In genomic region chr19:4476601-4477257, GRCm38 (mm10) we compare ENCODE assay signal across 8 mouse cellular contexts. TPM values are rescaled to one million over a fixed set of nuclear protein-coding genes. Genes with fewer than 3 reads are reported as not detected.
DNase-seq lines count a peak whose midpoint lies in the region; ATAC-seq and TF ChIP-seq lines count a peak whose summit lies in the region.

No protein-coding gene starts in this region.

- WGBS in forebrain, embryonic 11.5 days, result under 1% methylated on average over 69 of the region's 70 CpGs
- WGBS in hindbrain, embryonic 15.5 days, result under 1% methylated on average over 65 of the region's 70 CpGs
- WGBS in limb, embryonic 11.5 days, result 0% methylated on average over 60 of the region's 70 CpGs

- peaks cover 30% of the 10 kb centered on the region for H3K27me3 ChIP-seq in forebrain, embryonic 11.5 days (ENCODE audit: control insufficient read depth, insufficient read depth, low read length)
- peaks cover 20% of the 10 kb centered on the region for H3K27me3 ChIP-seq in hindbrain, embryonic 15.5 days
- peaks cover 31% of the 10 kb centered on the region for H3K27me3 ChIP-seq in limb, embryonic 11.5 days (ENCODE audit: control insufficient read depth, insufficient read depth, low read length)
- H3K27me3 ChIP-seq in myocyte (ENCODE audit: control insufficient read depth, insufficient read depth, insufficient read length), result no peaks in the 10 kb centered on the region

- H3K36me3 ChIP-seq in forebrain, embryonic 11.5 days (ENCODE audit: control insufficient read depth, insufficient read depth, low read length), result no peaks in the 10 kb centered on the region
- H3K36me3 ChIP-seq in hindbrain, embryonic 15.5 days, result no peaks in the 10 kb centered on the region
- H3K36me3 ChIP-seq in limb, embryonic 11.5 days (ENCODE audit: control insufficient read depth, insufficient read depth, low read length), result no peaks in the 10 kb centered on the region
- H3K36me3 ChIP-seq in myocyte (ENCODE audit: control insufficient read depth, insufficient read depth), result no peaks in the 10 kb centered on the region

- H3K4me1 ChIP-seq in forebrain, embryonic 11.5 days (replicated peaks; ENCODE audit: control insufficient read depth, insufficient read depth, low read length), result peaks cover 5% of the 10 kb centered on the region; the same call in 1 of the 2 replicates
- peaks cover 13% of the 10 kb centered on the region for H3K4me1 ChIP-seq in hindbrain, embryonic 15.5 days (replicated peaks)
- 0 out of 2 replicates have a peak, but pooled peaks cover 3% of the 10 kb centered on the region for H3K4me1 ChIP-seq in limb, embryonic 11.5 days (ENCODE audit: control insufficient read depth, insufficient read depth, low read length)

- no peak overlapping the region for H3K27ac ChIP-seq in forebrain, embryonic 11.5 days (ENCODE audit: low read depth, low read length)
- peak overlapping the region; percentile 48 for H3K27ac ChIP-seq in hindbrain, embryonic 15.5 days (replicated peaks)
- no peak overlapping the region for H3K27ac ChIP-seq in limb, embryonic 11.5 days (replicated peaks; ENCODE audit: low read depth, low read length)

- H3K9me3 ChIP-seq in forebrain, embryonic 11.5 days (ENCODE audit: control insufficient read depth, low read length), result no peaks in the 10 kb centered on the region
- H3K9me3 ChIP-seq in hindbrain, embryonic 15.5 days, result no peaks in the 10 kb centered on the region
- H3K9me3 ChIP-seq in limb, embryonic 11.5 days (ENCODE audit: control insufficient read depth, low read length), result no peaks in the 10 kb centered on the region

- peak overlapping the region; percentile 48 for H3ac ChIP-seq in myocyte (ENCODE audit: control insufficient read depth, insufficient read length)

- H3K79me2 ChIP-seq in myocyte (ENCODE audit: control insufficient read depth, insufficient read depth), result no peaks in the 10 kb centered on the region

- H3K4me2 ChIP-seq in forebrain, embryonic 11.5 days (ENCODE audit: low read depth, low read length, severe bottlenecking), result peak overlapping the region; percentile 75
- peak overlapping the region; percentile 100 for H3K4me2 ChIP-seq in hindbrain, embryonic 15.5 days
- H3K4me2 ChIP-seq in limb, embryonic 11.5 days (ENCODE audit: low read depth, severe bottlenecking), result peak overlapping the region; percentile 92
- H3K4me2 ChIP-seq in myocyte (ENCODE audit: low read depth), result peak overlapping the region; percentile 79

- peak overlapping the region; percentile 41 for H3K9ac ChIP-seq in forebrain, embryonic 11.5 days (ENCODE audit: low read length)
- peak overlapping the region; percentile 63 for H3K9ac ChIP-seq in hindbrain, embryonic 15.5 days
- peak overlapping the region; percentile 41 for H3K9ac ChIP-seq in limb, embryonic 11.5 days (ENCODE audit: low read length)

- ATAC-seq in forebrain, embryonic 11.5 days (replicated peaks; ENCODE audit: low FRiP score), result peak; percentile 42; the same call in 1 of the 2 replicates
- ATAC-seq in hindbrain, embryonic 15.5 days (ENCODE audit: low FRiP score, low read depth), result peak; percentile 85
- ATAC-seq in limb, embryonic 11.5 days (ENCODE audit: insufficient number of reproducible peaks, low FRiP score, low TSS enrichment, low read depth), result peak; percentile 42; the same call in 1 of the 2 replicates

- peak overlapping the region; percentile 36 for H3K4me3 ChIP-seq in forebrain, embryonic 11.5 days (ENCODE audit: low read depth, low read length)
- peak overlapping the region; percentile 66 for H3K4me3 ChIP-seq in hindbrain, embryonic 15.5 days
- peak overlapping the region; percentile 45 for H3K4me3 ChIP-seq in limb, embryonic 11.5 days (ENCODE audit: low read depth, low read length)
- peak overlapping the region; percentile 37 for H3K4me3 ChIP-seq in myocyte

- peak; percentile 8 for TF ChIP-seq POLR2A in myocyte (IDR thresholded peaks at IDR 0.05; ENCODE audit: insufficient read length, low read depth)

- peak; percentile 18 for DNase-seq in gastrocnemius, adult 18-20 months (ENCODE audit: low spot score)
- DNase-seq in gastrocnemius, adult 8-10 months (ENCODE audit: low spot score in 2 of 2), result no peak
- DNase-seq in brain, adult 2 months (ENCODE audit: low read depth, low spot score), result peak; percentile 85
- DNase-seq in forebrain, embryonic 11.5 days (ENCODE audit: low spot score), result peak; percentile 68
- DNase-seq in limb, embryonic 11.5 days (ENCODE audit: low spot score), result peak; percentile 65
- no peak for DNase-seq in spleen, postnatal 14 days (ENCODE audit: low spot score in 2 of 2)

TF ChIP-seq in myocyte, 11 proteins besides CTCF, POLR2A, EP300 and RAD21:
- TF ChIP-seq MYOG (IDR thresholded peaks at IDR 0.05; ENCODE audit: control insufficient read depth in 1 of 3, insufficient read depth in 1 of 3, insufficient read length in 2 of 3, low read depth in 2 of 3) (peak in 2 of 3 experiments; percentile 2), MYOD1 (IDR thresholded peaks at IDR 0.05; ENCODE audit: control insufficient read depth in 1 of 3, insufficient read length in 2 of 3, low read depth in 2 of 3) (peak in 1 of 3 experiments; percentile 28), SRF (IDR thresholded peaks at IDR 0.05; ENCODE audit: control insufficient read depth, insufficient read length, low read depth) (no peak)

RNA-seq across cellular contexts. Expression of gene Syt12, which starts 0.5 kb away (rescaled TPM):
- total RNA-seq in gastrocnemius, adult 18-20 months (2021), result 1 to 10 TPM; 1.9 to 2.1 TPM
- 1 to 10 TPM; 1.8 to 4.7 (median 2.2) TPM for total RNA-seq in gastrocnemius, adult 8-10 months (2022)
- 1.1 and 1.7 TPM in 2 replicates for polyA plus RNA-seq in forebrain, embryonic 11.5 days (2014; fragmentation: Nextera tagmentation; extraction: Ambion mirVana)
- 5.3 and 5.6 TPM in 2 replicates for polyA plus RNA-seq in hindbrain, embryonic 15.5 days (2015; fragmentation: Nextera tagmentation; extraction: Ambion mirVana)
- 0.09 and 0.49 TPM in 2 replicates for polyA plus RNA-seq in limb, embryonic 11.5 days (2014; fragmentation: Nextera tagmentation; extraction: Ambion mirVana)
- 22.3 TPM for polyA plus RNA-seq in myocyte (2012; fragmentation: generic; extraction: Trizol)

RNA-seq across cellular contexts. Expression of gene 2010003K11Rik, which starts 21.7 kb away (rescaled TPM):
- not detected for total RNA-seq in gastrocnemius, adult 18-20 months (2021)
- under 1 TPM in 3 of 4 experiments, not detected in 1; 0.22 to 0.25 (median 0.24) TPM for total RNA-seq in gastrocnemius, adult 8-10 months (2022)
- not detected in 2 replicates for polyA plus RNA-seq in forebrain, embryonic 11.5 days (2014; fragmentation: Nextera tagmentation; extraction: Ambion mirVana)
- not detected in 2 replicates for polyA plus RNA-seq in hindbrain, embryonic 15.5 days (2015; fragmentation: Nextera tagmentation; extraction: Ambion mirVana)
- polyA plus RNA-seq in limb, embryonic 11.5 days (2014; fragmentation: Nextera tagmentation; extraction: Ambion mirVana), result not detected in 2 replicates
- 0.05 TPM for polyA plus RNA-seq in myocyte (2012; fragmentation: generic; extraction: Trizol)

RNA-seq across cellular contexts. Expression of gene Pcx, which starts 33.5 kb away (rescaled TPM):
- 100 to 1,000 TPM in 1 of 2 experiments, 10 to 100 TPM in 1; 57.4 to 111 TPM for total RNA-seq in gastrocnemius, adult 18-20 months (2021)
- 100 to 1,000 TPM in 2 of 4 experiments, 10 to 100 TPM in 2; 60.2 to 229 (median 114) TPM for total RNA-seq in gastrocnemius, adult 8-10 months (2022)
- polyA plus RNA-seq in forebrain, embryonic 11.5 days (2014; fragmentation: Nextera tagmentation; extraction: Ambion mirVana), result 18.5 and 19.3 TPM in 2 replicates
- 38.9 and 43.8 TPM in 2 replicates for polyA plus RNA-seq in hindbrain, embryonic 15.5 days (2015; fragmentation: Nextera tagmentation; extraction: Ambion mirVana)
- 12.4 and 14.0 TPM in 2 replicates for polyA plus RNA-seq in limb, embryonic 11.5 days (2014; fragmentation: Nextera tagmentation; extraction: Ambion mirVana)
- polyA plus RNA-seq in myocyte (2012; fragmentation: generic; extraction: Trizol), result 16.3 TPM

RNA-seq across cellular contexts. Expression of gene Rhod, which starts 37.5 kb away (rescaled TPM):
- total RNA-seq in gastrocnemius, adult 18-20 months (2021), result under 1 TPM; 0.27 to 0.31 TPM
- under 1 TPM; 0.39 to 0.64 (median 0.55) TPM for total RNA-seq in gastrocnemius, adult 8-10 months (2022)
- 10.9 and 13.4 TPM in 2 replicates for polyA plus RNA-seq in forebrain, embryonic 11.5 days (2014; fragmentation: Nextera tagmentation; extraction: Ambion mirVana)
- 5.7 and 6.7 TPM in 2 replicates for polyA plus RNA-seq in hindbrain, embryonic 15.5 days (2015; fragmentation: Nextera tagmentation; extraction: Ambion mirVana)
- 37.3 and 39.0 TPM in 2 replicates for polyA plus RNA-seq in limb, embryonic 11.5 days (2014; fragmentation: Nextera tagmentation; extraction: Ambion mirVana)
- polyA plus RNA-seq in myocyte (2012; fragmentation: generic; extraction: Trizol), result 51.1 TPM

Comparison
In these comparisons a context has a peak if more than half of its experiments do, and no peak if none do; other contexts are left out.
1. DNase-seq: peak in gastrocnemius, adult 18-20 months (single experiment), brain, adult 2 months (single experiment), forebrain, embryonic 11.5 days (single experiment) and limb, embryonic 11.5 days (single experiment); none in gastrocnemius, adult 8-10 months (0 of 2) and spleen, postnatal 14 days (0 of 2).
2. Peak in every context shown above with its lines, with median percentiles within 50 percentile points of each other: ATAC-seq, H3K4me2 ChIP-seq, H3K4me3 ChIP-seq and H3K9ac ChIP-seq.